Mouse (Mus musculus): ENCODE data around the gene Setd6. TPM values are rescaled to one million over a fixed set of nuclear protein-coding genes. Genes with fewer than 3 reads are reported as not detected.

The Setd6 gene
- polyA plus RNA-seq, 2 experiments from 2014 or later = 5.3 to 7.0 TPM

GRCm38 (mm10) chr8:95711029-95711428 lies 4.7 kb upstream of the Setd6 start:
- no peak for ATAC-seq

GRCm38 (mm10) chr8:95712395-95712794 lies 3.3 kb upstream of the Setd6 start:
- ATAC-seq = no peak

GRCm38 (mm10) chr8:95713100-95714010 lies 2.3 kb upstream of the Setd6 start:
- peak; percentile 60 for ATAC-seq

- no peak for ATAC-seq
These were observed 1.3 kb upstream of the Setd6 start for GRCm38 (mm10) chr8:95714367-95714766.

- ATAC-seq = no peak
These were observed 756 bp upstream of the Setd6 start for GRCm38 (mm10) chr8:95714837-95715413.

- ATAC-seq = no peak
These were observed 1.1 kb downstream of the Setd6 start for GRCm38 (mm10) chr8:95716546-95717335.

GRCm38 (mm10) chr8:95727625-95728024 lies 11.9 kb downstream of the Setd6 start:
- no peak for ATAC-seq

GRCm38 (mm10) chr8:95738596-95738995 lies 22.9 kb downstream of the Setd6 start:
- ATAC-seq = no peak

- no peak for ATAC-seq
These were observed 26.1 kb downstream of the Setd6 start for GRCm38 (mm10) chr8:95741732-95742131.

GRCm38 (mm10) chr8:95748028-95748427 lies 32.3 kb downstream of the Setd6 start:
- ATAC-seq = no peak

GRCm38 (mm10) chr8:95751924-95752323 lies 36.2 kb downstream of the Setd6 start:
- ATAC-seq = no peak

- no peak for ATAC-seq
These were observed 44.6 kb downstream of the Setd6 start for GRCm38 (mm10) chr8:95760323-95760722.

GRCm38 (mm10) chr8:95764133-95764532 lies 48.5 kb downstream of the Setd6 start:
- ATAC-seq = no peak

Other genes with a start within 250 kb of the Setd6 start
- 10 to 100 TPM; 15.0 to 17.7 TPM for gene Csnk2a2, start 225.8 kb upstream of the Setd6 start, polyA plus RNA-seq (2017; shearing (Covaris generic))
- gene Ccdc113, start 181.8 kb upstream of the Setd6 start, polyA plus RNA-seq (2017; shearing (Covaris generic)) = not detected
- gene Prss54, start 139.5 kb upstream of the Setd6 start, polyA plus RNA-seq (2017; shearing (Covaris generic)) = not detected
- 1 to 10 TPM; 7.6 to 9.6 TPM for gene Gins3, start 82.4 kb upstream of the Setd6 start, polyA plus RNA-seq (2017; shearing (Covaris generic))
- 1 to 10 TPM in 1 of 2 experiments, under 1 TPM in 1; 0.83 to 1.6 TPM for gene Ndrg4, start 38.9 kb upstream of the Setd6 start, polyA plus RNA-seq (2017; shearing (Covaris generic))
- gene Cnot1, start 91.6 kb downstream of the Setd6 start, polyA plus RNA-seq (2017; shearing (Covaris generic)) = 10 to 100 TPM; 86.9 to 92.0 TPM
- gene Sap18b, start 109.5 kb downstream of the Setd6 start, polyA plus RNA-seq (2017; shearing (Covaris generic)) = 100 to 1,000 TPM; 255 to 282 TPM
- gene Slc38a7, start 137.7 kb downstream of the Setd6 start, polyA plus RNA-seq (2017; shearing (Covaris generic)) = 10 to 100 TPM in 1 of 2 experiments, 1 to 10 TPM in 1; 5.6 to 10.6 TPM
- gene Got2, start 172.7 kb downstream of the Setd6 start, polyA plus RNA-seq (2017; shearing (Covaris generic)) = 100 to 1,000 TPM in 1 of 2 experiments, 10 to 100 TPM in 1; 59.7 to 151 TPM